Mouse (Mus musculus) ES-Bruce4 (cell line): ENCODE measurements around the gene Atp6v0a4.
A peak's percentile ranks its signal among the peaks of the same experiment; 100 is the strongest.

Experiments used
- CTCF ChIP-seq: IDR thresholded peaks from one replicate; pipeline ENCODE4 v1.8.1; 2011; ENCODE audit warnings: low read depth, low read length
- EP300 ChIP-seq: IDR thresholded peaks from 2 replicates; pipeline ENCODE4 v1.6.1; 2011; ENCODE audit warnings: low read depth, low read length; ENCODE audit not compliant: insufficient read depth
- POLR2A ChIP-seq: IDR thresholded peaks from one replicate; pipeline ENCODE4 v1.8.1; 2011; ENCODE audit warnings: low read length; ENCODE audit not compliant: insufficient read depth

DNA sequence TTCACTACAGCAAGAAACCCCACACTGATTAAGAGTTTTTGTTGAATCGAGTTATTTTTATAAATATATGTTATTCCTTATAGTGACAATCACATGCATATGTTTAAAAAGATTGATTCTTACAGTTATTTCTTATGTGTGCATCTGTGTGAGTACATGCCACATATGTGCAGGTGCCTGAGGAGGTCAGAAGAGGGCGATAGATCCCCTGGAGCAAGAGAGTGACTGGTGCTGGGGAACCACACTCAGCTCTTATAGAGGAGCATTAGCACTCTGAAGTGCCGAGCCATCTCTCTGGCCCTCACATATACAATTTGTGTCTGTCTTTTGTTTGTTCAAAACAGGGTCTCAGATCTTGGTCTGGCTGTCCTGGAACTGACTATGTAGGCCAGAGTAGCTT lies 50.8 kb downstream of the Atp6v0a4 start:
- no peak for TF ChIP-seq POLR2A
- peak; percentile 11 for TF ChIP-seq CTCF
- TF ChIP-seq EP300 = no peak
